Mouse (Mus musculus): ENCODE measurements around the gene Alg14. TPM values are rescaled to one million over a fixed set of nuclear protein-coding genes. Genes with fewer than 3 reads are reported as not detected.

Gene Alg14
- total RNA-seq, 2 experiments from 2014 or later: 18.8 to 23.4 TPM

DNA sequence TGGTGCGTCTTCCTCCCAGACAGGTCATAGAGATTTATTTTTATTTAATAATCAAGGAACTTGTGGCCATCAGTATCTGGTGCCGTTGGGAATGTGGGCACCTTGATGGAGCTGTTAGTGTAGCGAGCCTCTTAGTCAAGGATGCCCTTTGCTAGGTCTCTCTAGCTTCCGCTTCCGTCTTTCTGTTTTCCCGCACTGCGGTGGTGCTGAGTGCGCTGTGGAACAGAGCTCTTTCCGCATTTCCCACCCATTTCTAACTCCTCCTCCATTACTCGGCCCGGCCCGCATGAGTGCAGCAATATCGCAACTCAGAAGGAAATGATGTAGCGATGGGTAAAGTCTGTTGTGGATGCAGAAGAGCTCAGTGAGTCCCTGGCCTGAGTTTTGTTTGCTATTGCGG lies 31.8 kb downstream of the Alg14 start:
- ATAC-seq (replicated peaks; ENCODE audit: low FRiP score, low TSS enrichment, poor library complexity, severe bottlenecking): no peak

DNA sequence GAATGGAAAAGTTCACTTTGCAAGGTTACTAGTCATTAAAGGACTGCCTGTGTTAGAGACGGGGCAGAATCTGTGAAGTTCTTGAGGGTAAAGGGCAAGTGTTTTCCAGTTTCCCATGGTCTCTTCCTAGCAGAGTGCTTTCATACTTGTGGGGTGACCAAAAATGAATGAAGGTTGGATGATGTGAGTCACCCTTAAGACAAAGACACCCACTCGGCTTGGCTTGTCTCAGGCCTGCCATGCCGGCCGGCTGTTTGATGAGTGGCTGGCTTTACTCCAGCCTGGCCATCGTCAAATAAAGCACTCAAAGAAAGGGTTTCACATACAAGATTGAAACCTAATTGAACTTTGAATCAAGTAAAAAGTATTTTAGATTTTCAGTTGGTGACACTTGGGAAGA lies 35.8 kb downstream of the Alg14 start:
- ATAC-seq (replicated peaks; ENCODE audit: low FRiP score, low TSS enrichment, poor library complexity, severe bottlenecking): no peak

DNA sequence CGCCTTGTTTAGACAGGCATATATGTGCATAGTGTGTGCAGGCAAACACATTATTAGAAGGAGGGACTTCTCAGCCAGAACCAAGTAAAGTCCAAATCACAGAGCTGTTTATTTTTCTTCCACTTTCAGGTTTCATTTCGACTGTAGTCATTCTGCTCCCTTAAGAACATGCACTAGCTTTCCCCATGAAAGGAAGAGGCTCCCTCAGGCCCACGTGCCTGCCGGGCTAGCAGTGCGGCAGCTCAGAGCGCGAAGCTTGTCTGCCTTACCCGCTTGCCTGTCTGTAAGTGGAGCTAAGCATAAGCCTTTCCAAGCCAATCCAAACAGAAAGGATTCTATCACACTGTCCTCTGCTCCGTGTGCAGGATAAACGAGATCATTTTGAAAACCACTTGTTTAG lies 38.1 kb downstream of the Alg14 start:
- no peak for ATAC-seq (replicated peaks; ENCODE audit: low FRiP score, low TSS enrichment, poor library complexity, severe bottlenecking)

DNA sequence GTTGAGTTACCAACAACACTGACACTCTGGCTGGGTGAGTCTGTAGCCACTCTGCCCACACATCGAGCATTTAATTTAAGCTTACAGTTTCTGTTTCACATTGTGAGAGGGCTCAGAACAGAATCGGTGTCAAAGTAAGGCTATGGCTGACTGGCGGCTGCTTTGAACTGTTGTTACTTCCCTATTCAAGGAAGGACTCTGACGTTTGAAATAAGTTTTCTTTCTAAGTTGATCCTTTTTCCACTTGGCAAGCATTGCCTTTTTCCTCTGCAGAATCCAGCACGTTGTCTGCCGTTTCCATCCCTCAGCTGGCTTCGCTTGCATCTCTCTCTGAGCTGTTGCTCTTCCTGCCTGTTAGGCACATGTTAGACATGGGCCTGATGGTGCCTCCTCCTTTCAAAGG lies 38.7 kb downstream of the Alg14 start:
- peak; percentile 16; the same call in 1 of the 2 replicates for ATAC-seq (replicated peaks; ENCODE audit: low FRiP score, low TSS enrichment, poor library complexity, severe bottlenecking)

DNA sequence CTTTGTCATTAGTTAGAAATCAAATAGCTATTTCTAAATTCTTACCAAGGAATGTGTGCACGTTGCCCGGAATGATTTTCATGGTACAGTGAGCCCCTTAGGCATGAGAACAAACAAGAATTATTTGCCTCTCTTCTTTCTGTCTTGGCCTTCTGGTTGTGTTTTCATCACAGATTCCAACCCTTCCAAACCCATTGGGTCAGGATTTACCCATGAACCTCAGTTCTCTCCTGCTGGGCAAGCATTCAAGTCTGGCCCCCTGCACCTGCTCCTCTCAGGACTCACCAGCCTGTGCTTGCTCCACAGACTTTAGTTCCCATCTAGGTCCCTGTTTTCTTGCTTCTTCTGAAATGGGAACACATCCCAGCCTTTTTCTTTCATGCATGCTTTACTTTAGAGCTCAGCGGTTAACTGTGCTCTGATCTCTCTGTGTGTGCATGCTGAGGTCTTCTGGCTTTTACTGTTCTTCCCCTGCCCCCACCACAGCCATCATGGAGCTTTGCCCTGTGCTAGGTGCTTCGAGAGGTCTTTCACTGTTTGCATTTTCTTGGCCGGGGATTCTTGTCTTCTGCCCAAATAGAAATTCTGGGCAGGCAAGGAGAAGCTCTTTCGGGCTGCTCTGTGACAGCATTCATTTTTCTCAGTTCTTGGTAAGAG lies 44.8 kb downstream of the Alg14 start:
- no peak for ATAC-seq (replicated peaks; ENCODE audit: low FRiP score, low TSS enrichment, poor library complexity, severe bottlenecking)

DNA sequence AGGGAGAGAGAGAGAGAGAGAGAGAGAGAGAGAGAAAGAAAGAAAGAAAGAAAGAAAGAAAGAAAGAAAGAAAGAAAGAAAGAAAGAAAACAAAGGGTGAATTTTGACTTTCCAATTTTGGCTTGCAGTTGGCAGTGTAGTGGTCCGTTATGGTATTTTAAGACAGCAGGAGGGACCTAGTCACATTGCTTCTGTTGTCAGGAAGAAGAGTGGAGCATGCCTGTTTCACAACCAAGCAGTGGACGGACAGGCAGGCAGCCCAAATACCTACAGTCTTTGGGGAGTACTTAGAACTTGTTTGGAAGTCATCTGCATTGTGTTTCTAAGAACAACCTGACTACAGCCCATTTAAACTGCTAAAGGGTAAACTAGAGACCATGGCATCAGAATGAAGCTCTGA lies 47.1 kb downstream of the Alg14 start:
- no peak for ATAC-seq (replicated peaks; ENCODE audit: low FRiP score, low TSS enrichment, poor library complexity, severe bottlenecking)

DNA sequence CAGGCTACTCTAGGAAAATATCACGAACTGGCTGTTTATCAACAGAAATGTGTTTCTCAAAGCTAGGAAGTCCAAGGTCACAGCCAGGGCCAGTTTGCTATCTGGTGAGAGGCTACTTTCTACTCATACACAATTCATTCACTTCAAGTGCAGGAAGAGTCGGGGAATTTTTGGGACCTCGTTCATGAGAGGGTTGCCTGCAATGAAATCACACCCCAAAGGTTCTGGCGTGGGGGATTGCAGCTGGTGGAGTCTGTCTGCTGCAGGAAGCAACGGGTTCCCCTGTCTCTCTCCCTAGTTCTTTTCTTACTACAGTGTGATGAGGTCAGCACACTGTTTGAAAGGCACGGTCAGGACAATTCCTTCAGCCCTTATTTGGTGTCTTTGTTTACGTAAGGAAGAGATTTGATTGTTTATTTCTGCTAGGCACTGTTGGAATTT lies 48.8 kb downstream of the Alg14 start:
- no peak for ATAC-seq (replicated peaks; ENCODE audit: low FRiP score, low TSS enrichment, poor library complexity, severe bottlenecking)

DNA sequence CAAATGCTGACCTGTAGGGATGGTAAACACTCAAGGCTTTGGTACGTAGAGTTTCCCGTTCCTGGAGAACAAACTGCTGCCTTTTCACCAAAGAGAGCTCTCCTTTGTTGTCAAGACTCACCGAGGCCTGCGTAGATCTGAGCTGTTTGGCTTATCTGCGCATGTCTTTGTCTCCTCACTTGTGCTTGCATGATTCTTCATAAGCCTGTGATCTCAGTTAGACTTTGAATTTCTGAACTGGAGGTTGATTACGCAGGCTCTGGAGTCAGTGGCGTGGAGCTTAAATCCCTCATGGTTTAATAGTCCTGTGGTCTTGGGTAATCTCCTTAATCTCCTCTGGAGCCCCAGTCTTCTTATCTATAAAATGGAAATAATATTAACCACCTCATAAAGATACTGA lies 51.7 kb downstream of the Alg14 start:
- ATAC-seq (replicated peaks; ENCODE audit: low FRiP score, low TSS enrichment, poor library complexity, severe bottlenecking): no peak

DNA sequence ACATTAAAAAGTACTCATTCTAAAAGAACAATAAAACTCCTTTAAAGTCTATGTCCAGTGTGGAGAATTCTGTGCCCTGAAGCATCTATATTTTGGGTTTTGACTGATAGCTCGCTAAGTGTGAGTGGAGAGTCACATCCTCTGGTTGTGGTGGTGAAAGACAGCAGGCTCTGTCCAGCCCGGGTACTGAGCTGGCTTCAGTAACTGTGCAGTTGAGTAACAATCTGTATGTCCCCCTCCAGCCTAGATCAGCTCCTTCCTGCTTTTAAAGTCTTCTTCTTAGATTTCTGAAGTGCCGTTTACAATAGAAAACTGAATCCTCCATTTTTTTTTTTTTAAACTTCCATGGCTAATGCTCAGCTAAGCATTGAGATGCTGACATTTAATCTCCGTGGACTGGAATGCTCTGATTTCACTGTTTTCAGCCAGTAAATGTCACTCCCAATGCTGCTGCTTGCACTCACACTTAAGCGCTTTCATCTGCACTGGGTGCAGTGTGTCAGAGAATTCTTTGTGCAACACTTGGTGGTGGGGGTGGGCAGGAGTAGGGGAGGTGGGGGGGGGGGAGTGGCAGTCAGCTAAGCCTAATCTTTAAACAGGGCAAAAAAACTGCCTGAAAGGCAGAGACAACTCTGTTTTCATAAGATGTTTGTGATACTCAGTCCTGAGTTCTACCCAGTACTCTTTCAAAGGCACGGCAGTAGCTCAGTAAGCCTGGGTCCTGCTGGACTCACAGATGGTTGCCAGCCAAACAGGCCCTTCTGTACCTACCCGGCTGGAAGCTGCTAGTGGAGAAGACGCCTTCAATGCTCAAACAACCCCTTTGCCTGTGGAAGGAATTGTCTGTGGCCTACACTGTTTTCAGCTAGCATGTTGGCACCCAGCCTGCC lies 52.7 kb downstream of the Alg14 start:
- ATAC-seq (replicated peaks; ENCODE audit: low FRiP score, low TSS enrichment, poor library complexity, severe bottlenecking): 0 out of 2 replicates have a peak, but pooled peaks have one; percentile 35

DNA sequence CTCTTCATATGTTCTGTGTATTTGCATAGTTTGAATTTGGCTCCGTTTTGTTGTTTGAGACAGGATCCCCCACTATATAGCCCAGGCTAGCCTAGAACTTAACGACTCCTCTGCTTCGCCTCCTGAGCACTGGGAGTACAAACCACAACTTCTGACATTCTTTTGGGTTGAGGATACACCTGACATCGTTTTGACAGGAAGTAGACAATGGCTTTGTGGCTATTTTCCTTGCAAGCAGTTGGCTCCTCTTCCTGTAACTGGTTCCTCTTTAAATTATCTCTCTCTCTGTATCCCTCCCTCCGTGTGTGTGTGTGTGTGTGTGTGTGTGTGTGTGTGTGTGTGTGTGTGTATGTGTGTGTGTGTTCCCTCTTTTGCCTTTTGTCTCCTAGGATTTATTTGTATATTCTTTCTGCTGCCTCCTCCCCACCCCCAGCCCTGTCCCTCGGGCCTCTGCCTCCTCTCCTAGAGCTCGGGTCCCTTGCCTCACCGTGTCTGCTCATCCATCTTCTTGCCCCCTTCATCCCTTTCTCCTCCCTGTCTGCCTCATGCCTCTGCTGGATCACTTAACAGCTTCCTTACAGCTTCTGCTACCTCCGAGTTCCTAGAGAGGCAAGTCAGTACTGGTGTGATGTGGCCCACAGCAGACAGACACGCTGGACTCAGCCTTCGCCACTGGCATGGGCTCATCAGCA lies 53.5 kb downstream of the Alg14 start:
- no peak for ATAC-seq (replicated peaks; ENCODE audit: low FRiP score, low TSS enrichment, poor library complexity, severe bottlenecking)

DNA sequence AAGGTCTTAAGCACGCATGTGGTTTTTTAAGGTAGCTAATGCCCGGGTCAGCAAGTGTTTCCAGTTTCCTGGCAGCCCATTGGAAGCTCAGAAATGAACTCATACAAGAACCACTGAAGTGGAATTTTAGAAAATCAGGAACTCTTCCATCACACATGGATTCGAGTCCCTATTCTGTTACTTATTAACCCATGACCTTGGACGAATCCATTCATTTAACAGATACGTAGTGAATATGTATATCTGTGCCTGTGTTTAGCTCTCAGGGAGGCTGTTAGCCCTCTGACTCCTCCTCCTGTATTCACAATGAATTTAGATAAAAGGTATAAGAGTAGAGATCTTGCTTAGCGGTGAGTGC lies 54.0 kb downstream of the Alg14 start:
- no peak for ATAC-seq (replicated peaks; ENCODE audit: low FRiP score, low TSS enrichment, poor library complexity, severe bottlenecking)

DNA sequence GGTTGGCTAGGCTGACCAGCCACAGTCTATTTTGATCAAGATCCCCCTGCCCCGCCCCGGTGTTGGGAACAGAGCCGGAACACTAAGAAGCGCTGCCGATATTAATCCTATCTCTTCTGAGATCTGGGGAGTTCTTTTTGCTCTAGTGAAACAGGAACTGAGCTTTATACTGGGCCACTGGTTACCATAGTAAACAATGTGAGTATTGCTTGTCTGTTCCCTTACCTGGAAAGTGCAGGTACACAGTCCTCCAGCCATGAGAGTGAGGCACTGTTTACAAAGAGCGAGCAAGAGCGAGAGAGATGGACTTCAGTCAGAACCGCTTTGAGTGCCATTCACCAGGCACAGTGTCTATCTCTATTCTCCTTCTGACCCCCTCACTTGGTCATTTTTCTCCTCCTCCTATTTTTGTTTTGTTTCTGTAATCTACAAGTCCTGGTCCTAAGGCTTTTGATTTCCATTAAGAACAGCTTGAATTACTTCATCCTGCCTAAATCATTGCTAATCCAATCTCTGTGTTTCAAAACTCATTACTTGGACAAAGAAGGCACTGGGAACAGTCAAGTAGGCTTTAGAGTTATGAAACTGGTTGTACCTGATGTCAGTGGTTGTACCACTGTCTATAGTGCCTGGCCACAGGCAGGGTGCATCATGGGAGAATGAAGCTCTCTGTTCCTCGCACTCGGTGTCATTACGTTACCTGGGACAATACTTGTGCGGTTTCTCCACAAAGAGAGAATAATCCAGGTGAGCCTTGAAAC lies 55.1 kb downstream of the Alg14 start:
- no peak for ATAC-seq (replicated peaks; ENCODE audit: low FRiP score, low TSS enrichment, poor library complexity, severe bottlenecking)

DNA sequence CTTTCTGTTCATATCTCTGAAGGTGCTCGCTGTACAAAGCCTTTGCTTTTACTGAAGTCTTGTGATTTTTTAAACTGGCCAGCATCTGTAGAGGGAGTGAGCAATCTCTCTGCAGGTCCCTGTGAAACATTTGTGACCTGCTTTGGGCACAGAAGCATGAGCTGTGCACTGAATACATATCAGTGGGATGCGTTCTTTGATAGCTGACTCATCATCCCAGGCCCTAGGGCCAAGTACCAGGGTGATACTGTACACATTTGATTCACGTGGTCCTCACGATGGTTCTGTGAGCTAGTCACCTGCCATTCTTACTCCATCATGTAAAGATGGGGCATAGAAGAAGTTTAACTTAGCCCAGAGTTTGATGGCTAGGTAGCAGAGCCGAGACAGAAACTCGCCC lies 57.2 kb downstream of the Alg14 start:
- no peak for ATAC-seq (replicated peaks; ENCODE audit: low FRiP score, low TSS enrichment, poor library complexity, severe bottlenecking)

DNA sequence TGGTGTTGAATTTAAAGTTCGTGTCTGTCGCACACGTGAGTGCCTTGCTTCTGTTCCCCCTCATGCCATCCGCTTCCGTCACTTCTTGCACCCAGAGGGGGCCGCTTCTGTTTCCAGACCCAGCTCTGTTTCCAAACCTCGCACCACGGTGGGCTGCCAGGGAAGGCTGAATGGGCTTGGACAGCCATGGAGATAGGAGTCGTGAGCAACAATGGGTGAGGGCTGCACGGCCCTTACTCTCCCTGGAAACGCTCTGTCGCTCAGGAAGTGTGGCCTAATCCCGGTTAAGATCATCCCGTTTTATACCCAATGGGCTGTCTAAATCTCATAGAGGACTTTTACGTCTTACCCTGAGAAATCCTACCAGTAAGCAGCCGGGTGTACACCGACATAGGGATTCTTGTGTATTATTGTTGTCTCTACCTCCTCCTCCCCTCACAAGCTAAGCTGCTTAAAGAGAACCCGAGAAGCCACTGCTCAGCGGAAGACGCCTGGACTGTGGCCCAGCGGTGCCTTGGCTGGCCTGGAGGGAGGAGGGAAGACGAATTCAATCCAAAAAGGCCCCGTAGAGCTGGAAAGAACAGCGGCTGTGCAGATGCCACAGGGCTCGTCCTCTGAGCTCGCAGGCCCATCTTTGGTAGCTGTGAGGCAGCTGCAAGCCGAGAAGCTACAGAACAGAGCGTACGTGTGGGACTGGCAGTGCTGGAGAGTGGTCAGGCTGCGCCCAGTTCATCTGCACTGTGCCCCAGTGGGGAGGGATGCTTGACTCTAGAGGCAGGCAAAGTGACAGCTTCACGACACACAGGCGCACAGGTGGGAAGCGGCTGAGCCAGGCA lies 58.0 kb downstream of the Alg14 start:
- ATAC-seq (replicated peaks; ENCODE audit: low FRiP score, low TSS enrichment, poor library complexity, severe bottlenecking): no peak

DNA sequence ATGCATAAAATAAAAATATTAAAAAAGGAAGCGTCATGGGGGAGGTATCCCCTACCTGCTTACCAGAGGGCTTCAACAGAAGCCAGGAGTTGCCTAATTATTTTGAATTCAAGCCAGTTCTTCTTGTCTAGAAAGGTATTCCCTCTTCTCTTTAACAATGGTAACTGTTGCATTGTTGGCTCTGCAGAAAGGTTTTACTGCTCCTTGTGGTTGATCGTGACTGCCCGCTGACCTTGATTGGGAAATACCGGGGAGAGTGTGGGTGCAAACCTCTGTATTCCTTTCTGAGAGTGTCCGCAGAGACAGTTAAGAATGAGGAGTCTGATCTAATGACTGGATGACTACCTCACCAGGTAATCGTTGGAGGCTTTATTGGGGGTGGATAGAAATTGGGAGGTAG lies 59.7 kb downstream of the Alg14 start:
- no peak for ATAC-seq (replicated peaks; ENCODE audit: low FRiP score, low TSS enrichment, poor library complexity, severe bottlenecking)

DNA sequence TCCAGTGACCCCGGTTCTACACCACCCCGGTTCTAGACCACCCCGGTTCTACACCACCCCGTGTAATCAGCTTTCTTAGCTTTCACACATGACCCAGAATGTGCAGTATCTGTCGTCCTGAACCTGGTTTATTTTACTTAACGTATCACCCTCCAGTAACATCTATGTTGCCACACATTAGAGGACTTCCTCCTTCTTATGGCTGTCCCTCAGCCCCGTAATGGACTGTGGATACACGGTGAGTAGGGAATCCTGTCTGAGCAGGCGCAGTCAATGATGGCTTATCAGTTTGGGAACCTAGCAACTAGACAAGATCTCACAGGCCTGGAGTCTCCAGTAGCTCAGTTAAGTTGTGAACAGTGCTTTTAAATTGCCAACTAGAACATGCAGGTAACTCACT lies 62.7 kb downstream of the Alg14 start:
- ATAC-seq (replicated peaks; ENCODE audit: low FRiP score, low TSS enrichment, poor library complexity, severe bottlenecking): no peak

DNA sequence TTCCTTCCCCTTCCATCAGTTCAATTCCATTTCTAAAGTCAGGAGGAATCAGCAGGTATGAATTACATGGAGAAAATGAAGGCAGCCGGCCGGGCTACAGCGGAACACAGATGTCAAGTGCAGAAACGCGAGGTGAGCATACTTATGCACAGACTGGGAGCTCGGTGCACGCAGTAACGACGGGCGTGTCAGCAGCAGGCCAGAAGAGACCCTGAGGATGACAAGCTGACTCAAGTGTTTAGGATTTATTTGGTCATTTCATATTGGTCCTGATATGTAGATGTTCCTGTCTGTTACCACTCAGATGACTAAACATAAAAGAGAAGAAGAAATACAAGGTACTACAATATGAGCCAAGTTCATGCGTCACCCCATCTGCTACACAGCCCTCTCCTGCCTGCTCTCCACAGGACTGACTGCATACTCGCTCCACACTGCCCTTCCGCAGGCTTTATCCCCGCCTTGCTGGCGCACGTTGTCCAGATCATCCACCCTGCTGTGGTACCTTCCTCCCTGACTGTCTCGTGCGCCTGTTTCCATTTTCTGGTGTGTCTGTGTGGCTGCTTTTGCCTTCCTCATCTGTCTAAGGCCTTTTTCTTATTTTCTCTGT lies 63.4 kb downstream of the Alg14 start:
- ATAC-seq (replicated peaks; ENCODE audit: low FRiP score, low TSS enrichment, poor library complexity, severe bottlenecking): no peak

DNA sequence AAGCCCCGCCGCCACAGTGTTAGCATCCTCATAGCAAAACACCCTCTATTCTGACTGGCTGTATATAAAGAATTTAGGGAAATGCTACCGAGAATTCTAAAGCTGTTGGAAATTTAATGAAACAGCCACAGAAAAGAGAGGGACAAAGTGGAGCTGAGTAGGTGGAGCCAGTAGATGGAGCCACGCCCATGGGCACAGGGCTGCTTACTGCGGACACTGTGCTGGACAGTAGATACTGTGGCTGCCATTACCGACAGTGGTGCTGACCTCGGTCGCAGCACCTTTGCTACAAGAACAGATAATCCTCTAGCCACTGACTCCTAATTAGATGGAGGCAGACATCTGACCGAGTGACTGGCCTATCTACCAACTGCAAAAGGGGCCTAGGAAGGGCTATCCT lies 64.0 kb downstream of the Alg14 start:
- no peak for ATAC-seq (replicated peaks; ENCODE audit: low FRiP score, low TSS enrichment, poor library complexity, severe bottlenecking)

DNA sequence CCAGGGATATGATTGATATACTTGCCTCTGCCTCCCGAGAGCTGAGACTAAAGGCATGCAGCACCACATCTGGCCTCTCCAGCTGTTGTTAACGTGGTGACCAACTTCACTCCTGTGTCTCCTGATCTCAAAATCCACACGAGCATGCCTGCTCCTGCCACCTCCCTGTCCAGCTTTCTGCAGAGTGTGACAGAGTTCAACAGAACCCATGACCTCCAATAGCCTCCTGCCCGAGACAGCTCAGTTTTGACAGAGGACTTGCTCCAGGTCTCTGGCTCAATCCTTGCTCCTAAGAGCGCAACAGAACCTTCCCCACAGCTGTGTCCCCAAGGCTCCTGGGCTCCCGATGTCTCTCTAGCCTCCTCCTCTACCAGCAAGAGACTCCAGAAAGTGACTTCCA lies 64.5 kb downstream of the Alg14 start:
- ATAC-seq (replicated peaks; ENCODE audit: low FRiP score, low TSS enrichment, poor library complexity, severe bottlenecking): no peak

Measured in megakaryocyte-erythroid progenitor cell, adult 5-6 weeks (primary cell).